Mouse (Mus musculus) ES-Bruce4 (cell line): ENCODE measurements around the gene Olfr98. TPM values are rescaled to one million over a fixed set of nuclear protein-coding genes. Genes with fewer than 3 reads are reported as not detected.

ENCODE experiments used
- H3K27ac ChIP-seq: 2 replicates; pipeline ENCODE4 v1.5.1; 2012; ENCODE audit warnings: low read length, inconsistent platforms; ENCODE audit not compliant: insufficient read depth
- H3K27me3 ChIP-seq: 2 replicates; pipeline ENCODE4 v1.6.1; 2012; ENCODE audit warnings: mild to moderate bottlenecking, low read length, inconsistent platforms; ENCODE audit not compliant: control insufficient read depth, poor library complexity, insufficient read depth, severe bottlenecking
- H3K36me3 ChIP-seq: 2 replicates; pipeline ENCODE4 v1.6.1; 2012; ENCODE audit warnings: inconsistent platforms, mild to moderate bottlenecking, low read length, moderate library complexity; ENCODE audit not compliant: control insufficient read depth, poor library complexity, insufficient read depth, severe bottlenecking
- H3K4me1 ChIP-seq: one replicate; pipeline ENCODE4 v1.8.1; 2011; ENCODE audit warnings: low read length; ENCODE audit not compliant: control insufficient read depth, insufficient read depth
- H3K4me3 ChIP-seq: 2 replicates; pipeline ENCODE4 v1.5.1; 2011; ENCODE audit warnings: low read depth, mild to moderate bottlenecking, low read length
- H3K9ac ChIP-seq: 2 replicates; pipeline ENCODE4 v1.6.1; 2012; ENCODE audit warnings: low read depth, mild to moderate bottlenecking, inconsistent platforms; ENCODE audit not compliant: poor library complexity, severe bottlenecking
- H3K9me3 ChIP-seq: replicated peaks from 2 replicates; pipeline ENCODE4 v1.6.1; 2012; ENCODE audit warnings: mild to moderate bottlenecking, low read length, inconsistent platforms; ENCODE audit not compliant: control insufficient read depth, poor library complexity, insufficient read depth, severe bottlenecking
- CTCF ChIP-seq: IDR thresholded peaks from one replicate; pipeline ENCODE4 v1.8.1; 2011; ENCODE audit warnings: low read depth, low read length
- EP300 ChIP-seq: IDR thresholded peaks from 2 replicates; pipeline ENCODE4 v1.6.1; 2011; ENCODE audit warnings: low read depth, low read length; ENCODE audit not compliant: insufficient read depth
- POLR2A ChIP-seq: IDR thresholded peaks from one replicate; pipeline ENCODE4 v1.8.1; 2011; ENCODE audit warnings: low read length; ENCODE audit not compliant: insufficient read depth
- polyA plus RNA-seq: library from polyadenylated mRNA; stranded (reverse); fragments of >200 nt; gene quantifications from 2 replicates; pipeline ENCODE4 v1.2.4, GENCODE M21; 2011; ENCODE audit warnings: low read depth; ENCODE audit not compliant: missing spikeins, insufficient read depth, insufficient read length

Gene Olfr98
- polyA plus RNA-seq, 1 experiment: not detected

DNA sequence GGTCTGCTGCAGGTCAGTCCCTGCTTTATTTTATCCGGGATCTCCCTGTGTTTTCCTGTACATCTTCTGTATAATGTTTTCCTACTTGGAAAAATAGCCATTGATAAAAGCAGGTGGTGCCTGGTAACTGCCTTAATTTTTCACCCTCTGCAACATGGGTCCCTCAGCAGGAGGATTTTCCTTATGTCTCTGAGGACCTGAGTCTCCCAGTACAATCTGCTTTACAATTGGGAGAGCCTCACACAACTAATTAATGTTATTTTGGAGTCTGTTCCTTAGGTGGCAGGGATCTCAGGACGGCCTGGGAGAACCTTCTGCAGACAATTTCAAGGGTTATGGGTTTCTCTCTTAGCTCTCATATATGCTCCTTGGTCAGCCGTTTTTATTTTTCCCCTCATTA is 50.5 kb downstream of the Olfr98 start, which contains the start of gene Olfr95:
Gene Olfr95 (minus strand): TSS at position 101 of the 400 bp plus-strand sequence.
- Histone ChIP-seq H3K9ac (no peak within 1 kb of the TSS), H3K27ac (no peak within 1 kb of the TSS), H3K27me3 (no peaks in the 10 kb centered on the region), H3K36me3 (no peaks in the 10 kb centered on the region), H3K4me1 (no peaks in the 10 kb centered on the region), H3K9me3 (peaks cover 2% of the 10 kb centered on the region; the same call in 1 of the 2 replicates), H3K4me3 (no peak within 1 kb of the TSS)
- TF ChIP-seq CTCF: no peak
- TF ChIP-seq POLR2A: no peak
- no peak for TF ChIP-seq EP300

Other genes starting within 250 kb of the Olfr98 start
- gene Mog, start 240.4 kb downstream of the Olfr98 start, polyA plus RNA-seq: not detected in 2 replicates
- 163 and 180 TPM in 2 replicates for gene Gabbr1, start 217.8 kb downstream of the Olfr98 start, polyA plus RNA-seq
- gene Olfr90, start 175.2 kb downstream of the Olfr98 start, polyA plus RNA-seq: 0.22 TPM in 1 of 2 replicates, not detected in the other
- gene Olfr91, start 165.5 kb downstream of the Olfr98 start, polyA plus RNA-seq: not detected in 2 replicates
- gene Olfr92, start 143.7 kb downstream of the Olfr98 start, polyA plus RNA-seq: not detected in 2 replicates
- 0.57 and 1.1 TPM in 2 replicates for gene Olfr93, start 102.3 kb downstream of the Olfr98 start, polyA plus RNA-seq
- gene Ubd, start 69.9 kb downstream of the Olfr98 start, polyA plus RNA-seq: 56.7 and 70.8 TPM in 2 replicates
- 0.37 TPM in 1 of 2 replicates, not detected in the other for gene Olfr94, start 62.8 kb downstream of the Olfr98 start, polyA plus RNA-seq
- 0.12 TPM in 1 of 2 replicates, not detected in the other for gene Olfr95, start 50.6 kb downstream of the Olfr98 start, polyA plus RNA-seq
- gene Olfr96, start 43.6 kb downstream of the Olfr98 start, polyA plus RNA-seq: not detected in 2 replicates
- not detected in 2 replicates for gene Olfr97, start 26.4 kb downstream of the Olfr98 start, polyA plus RNA-seq
- gene H2-M3, start 6.5 kb upstream of the Olfr98 start, polyA plus RNA-seq: 3.3 and 3.4 TPM in 2 replicates
- not detected in 2 replicates for gene Olfr99, start 19.7 kb upstream of the Olfr98 start, polyA plus RNA-seq
- gene Olfr101, start 40.6 kb upstream of the Olfr98 start, polyA plus RNA-seq: not detected in 2 replicates
- gene Olfr102, start 53.3 kb upstream of the Olfr98 start, polyA plus RNA-seq: not detected in 2 replicates
- gene Olfr103, start 75.9 kb upstream of the Olfr98 start, polyA plus RNA-seq: not detected in 2 replicates
- not detected in 2 replicates for gene Olfr104-ps, start 95.8 kb upstream of the Olfr98 start, polyA plus RNA-seq
- not detected in 2 replicates for gene Olfr105-ps, start 115.3 kb upstream of the Olfr98 start, polyA plus RNA-seq
- gene Olfr106-ps, start 126.6 kb upstream of the Olfr98 start, polyA plus RNA-seq: not detected in 2 replicates
- gene Olfr107, start 135.5 kb upstream of the Olfr98 start, polyA plus RNA-seq: not detected in 2 replicates
- not detected in 2 replicates for gene Olfr108, start 181.7 kb upstream of the Olfr98 start, polyA plus RNA-seq
- gene Olfr109, start 195.2 kb upstream of the Olfr98 start, polyA plus RNA-seq: not detected in 2 replicates
- gene H2-M2, start 219.8 kb upstream of the Olfr98 start, polyA plus RNA-seq: 0.52 TPM in 1 of 2 replicates, not detected in the other
- gene Olfr110, start 228.7 kb upstream of the Olfr98 start, polyA plus RNA-seq: not detected in 2 replicates
- not detected in 2 replicates for gene Olfr111, start 244.3 kb upstream of the Olfr98 start, polyA plus RNA-seq